Mouse (Mus musculus) lung, embryonic 14.5 days (tissue): ENCODE measurements around the gene Slc10a7. TPM values are rescaled to one million over a fixed set of nuclear protein-coding genes. Genes with fewer than 3 reads are reported as not detected.

Experiments used
- ATAC-seq: fragments of 200-750 bp; cut with Nextera tagmentation; 2 replicates; pipeline ENCODE4 v1.8.0; 2017; ENCODE audit warnings: mild to moderate bottlenecking, moderate TSS enrichment, moderate library complexity; ENCODE audit not compliant: insufficient read depth
- DNase-seq: peaks from one replicate; pipeline ENCODE4 v3.0.0-alpha.2; 2015
- H3K27ac ChIP-seq: fragments of 300-500 bp; sonication (generic); 2 replicates; pipeline ENCODE4 v1.5.1; 2014; ENCODE audit warnings: low read depth, mild to moderate bottlenecking, moderate library complexity
- H3K27me3 ChIP-seq: fragments of 300-500 bp; sonication (generic); 2 replicates; pipeline ENCODE4 v1.6.1; 2014; ENCODE audit warnings: low read length, control low read depth; ENCODE audit not compliant: insufficient read depth
- H3K36me3 ChIP-seq: fragments of 300-500 bp; sonication (generic); 2 replicates; pipeline ENCODE4 v1.6.1; 2014; ENCODE audit warnings: control low read depth; ENCODE audit not compliant: insufficient read depth
- H3K4me1 ChIP-seq: fragments of 300-500 bp; sonication (generic); 2 replicates; pipeline ENCODE4 v1.6.1; 2014; ENCODE audit warnings: antibody characterized with exemption, control low read depth; ENCODE audit not compliant: insufficient read depth
- H3K4me2 ChIP-seq: fragments of 300-500 bp; sonication (generic); 2 replicates; pipeline ENCODE4 v1.6.1; 2014; ENCODE audit warnings: mild to moderate bottlenecking
- H3K4me3 ChIP-seq: fragments of 300-500 bp; sonication (generic); 2 replicates; pipeline ENCODE4 v1.5.1; 2014; ENCODE audit warnings: low read depth, low read length
- H3K9ac ChIP-seq: fragments of 300-500 bp; sonication (generic); 2 replicates; pipeline ENCODE4 v1.6.1; 2014
- H3K9me3 ChIP-seq: fragments of 300-500 bp; sonication (generic); 2 replicates; pipeline ENCODE4 v1.6.1; 2016; ENCODE audit warnings: low read depth, low read length, control low read depth
- CTCF ChIP-seq: IDR thresholded peaks from 2 replicates; pipeline ENCODE4 v1.5.1; 2016; ENCODE audit warnings: antibody characterized with exemption, low read depth
- WGBS: fragments of 180-500 bp; shearing (Covaris S2); extraction: QIAGEN DNeasy Blood & Tissue Kit; methylation state at CpG from one replicate; pipeline ENCODE4 v1.1.7; 2014; 5-methylcytosine and 5-hydroxymethylcytosine counted together
- polyA plus RNA-seq: library from polyadenylated mRNA; unstranded; fragments of >200 nt; fragmentation: Nextera tagmentation; extraction: Ambion mirVana; gene quantifications from 2 replicates; pipeline ENCODE4 v1.2.1, GENCODE M21; 2014

The Slc10a7 gene
- polyA plus RNA-seq, 1 experiment from 2014 or later = 12.1 TPM

- no peak overlapping the region for H3K4me3 ChIP-seq
- DNase-seq (peak; percentile 25), ATAC-seq (no peak)
- WGBS = 84% methylated on average over 3 of the region's 3 CpGs
- H3K4me1 ChIP-seq = no peaks in the 10 kb centered on the region
- H3K36me3 ChIP-seq = no peaks in the 10 kb centered on the region
- H3K27me3 ChIP-seq = no peaks in the 10 kb centered on the region
- H3K27ac ChIP-seq = no peak overlapping the region
- peak; percentile 33; the same call in 1 of the 2 replicates for TF ChIP-seq CTCF
- no peaks in the 10 kb centered on the region for H3K9me3 ChIP-seq
- no peak overlapping the region for H3K9ac ChIP-seq
- no peak overlapping the region for H3K4me2 ChIP-seq
These were observed 142.5 kb downstream of the Slc10a7 start for GRCm38 (mm10) chr8:78651670-78652069.

DNA sequence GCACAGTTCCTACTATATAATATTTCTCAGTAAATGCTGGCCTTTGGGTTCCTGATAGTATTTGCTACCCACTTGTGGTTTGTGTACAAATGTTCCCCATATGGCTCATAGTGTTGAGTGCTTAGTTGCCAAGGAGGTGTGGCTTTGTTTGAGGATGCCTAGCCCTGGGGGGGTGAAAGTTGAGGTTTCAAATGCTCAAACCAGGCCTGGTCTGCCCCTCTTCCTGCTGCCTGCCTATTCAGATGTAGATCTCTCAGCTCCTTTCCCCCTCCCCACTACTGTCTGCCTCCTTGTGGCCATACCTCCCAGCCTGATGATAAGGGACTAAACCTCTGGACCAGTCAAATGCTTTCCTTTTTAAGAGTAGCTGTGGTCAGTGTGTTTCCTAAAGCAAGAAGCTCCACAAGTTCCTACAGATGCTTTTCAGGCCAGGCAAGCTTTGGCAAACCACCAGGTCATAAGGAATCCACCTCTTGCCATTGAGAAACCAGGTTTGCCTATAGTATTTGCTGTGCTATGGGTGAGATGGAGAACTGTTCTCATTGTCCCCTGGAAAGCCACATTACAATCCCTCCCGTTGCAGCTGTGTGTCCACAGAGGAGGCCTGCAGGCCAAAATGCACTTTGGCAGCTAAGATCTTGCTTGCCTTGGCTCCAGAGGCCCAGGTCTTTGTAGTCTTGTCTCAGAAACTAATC is 146.4 kb downstream of the Slc10a7 start:
- H3K4me1 ChIP-seq = no peaks in the 10 kb centered on the region
- H3K27me3 ChIP-seq = no peaks in the 10 kb centered on the region
- no peak overlapping the region for H3K27ac ChIP-seq
- H3K9me3 ChIP-seq = no peaks in the 10 kb centered on the region
- WGBS = 35% methylated on average over 1 of the region's 1 CpGs
- ATAC-seq (no peak), DNase-seq (no peak)
- H3K36me3 ChIP-seq = no peaks in the 10 kb centered on the region
- H3K4me2 ChIP-seq = no peak overlapping the region
- TF ChIP-seq CTCF = peak; percentile 20; the same call in 1 of the 2 replicates
- no peak overlapping the region for H3K4me3 ChIP-seq
- no peak overlapping the region for H3K9ac ChIP-seq

DNA sequence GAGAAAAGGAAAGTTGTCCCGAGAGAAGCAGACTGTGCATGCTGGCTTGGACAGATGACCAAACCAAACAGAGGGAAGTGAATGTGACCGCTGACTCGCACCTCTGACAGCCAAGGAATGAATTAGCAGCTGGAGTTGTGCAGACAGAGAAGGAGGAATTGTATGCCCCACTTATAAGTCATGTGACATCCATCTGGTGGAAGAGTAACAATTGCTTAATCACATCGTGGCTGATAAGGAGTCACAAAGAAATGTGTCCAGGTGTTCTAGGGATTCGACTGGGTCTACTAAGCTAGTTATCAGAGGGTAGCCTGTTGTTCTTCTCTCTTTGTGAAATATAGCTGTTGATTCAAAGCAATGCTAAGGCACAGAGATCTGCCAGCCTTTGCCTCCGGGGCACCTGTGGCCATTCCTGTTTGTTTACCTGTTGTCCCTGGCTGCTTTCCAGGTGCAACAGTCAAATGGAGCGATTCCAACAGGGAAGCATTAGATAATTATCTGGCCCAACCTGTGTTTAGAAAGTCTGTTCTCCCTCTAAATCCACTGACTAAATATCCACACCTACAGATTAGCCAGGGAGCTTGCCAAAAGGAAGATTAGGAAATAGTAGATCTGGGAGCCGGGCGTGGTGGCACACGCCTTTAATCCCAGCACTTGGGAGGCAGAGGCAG is 147.7 kb downstream of the Slc10a7 start:
- Histone ChIP-seq H3K36me3 (no peaks in the 10 kb centered on the region), H3K4me1 (no peaks in the 10 kb centered on the region), H3K9me3 (no peaks in the 10 kb centered on the region), H3K4me2 (no peak overlapping the region), H3K4me3 (no peak overlapping the region), H3K27me3 (no peaks in the 10 kb centered on the region), H3K27ac (no peak overlapping the region), H3K9ac (no peak overlapping the region)
- TF ChIP-seq CTCF = no peak
- WGBS = 70% methylated on average over 10 of the region's 10 CpGs
- ATAC-seq = no peak
- DNase-seq = no peak

DNA sequence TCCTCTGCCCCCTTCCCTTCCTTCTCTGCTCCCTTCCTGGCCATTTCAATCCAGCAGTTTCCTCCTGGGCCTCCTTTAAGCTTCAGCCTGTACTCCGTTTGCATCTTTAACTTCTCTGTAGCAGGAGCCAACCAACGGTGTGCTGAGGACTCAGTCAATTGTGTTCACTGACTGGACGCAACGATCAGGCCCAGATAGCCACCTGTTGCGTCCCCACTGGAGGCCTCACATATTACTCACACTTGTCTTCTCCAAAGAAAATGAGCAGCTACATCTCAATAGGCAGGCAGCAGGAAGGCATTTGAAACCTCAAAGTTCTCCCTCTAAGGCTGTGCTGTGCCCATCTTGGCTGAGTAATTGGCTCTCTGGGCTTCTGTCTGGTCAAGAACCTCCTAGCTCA is 149.0 kb downstream of the Slc10a7 start:
- ATAC-seq (no peak), DNase-seq (no peak)
- no peaks in the 10 kb centered on the region for H3K36me3 ChIP-seq
- H3K4me1 ChIP-seq = no peaks in the 10 kb centered on the region
- H3K4me2 ChIP-seq = no peak overlapping the region
- H3K4me3 ChIP-seq = no peak overlapping the region
- no peaks in the 10 kb centered on the region for H3K27me3 ChIP-seq
- no peaks in the 10 kb centered on the region for H3K9me3 ChIP-seq
- no peak overlapping the region for H3K27ac ChIP-seq
- H3K9ac ChIP-seq = no peak overlapping the region
- no peak for TF ChIP-seq CTCF
- WGBS = 85% methylated on average over 5 of the region's 5 CpGs

GRCm38 (mm10) chr8:78659617-78660187 is 150.6 kb downstream of the Slc10a7 start:
- Histone ChIP-seq H3K36me3 (no peaks in the 10 kb centered on the region), H3K9ac (no peak overlapping the region), H3K4me1 (no peaks in the 10 kb centered on the region), H3K4me3 (no peak overlapping the region), H3K4me2 (no peak overlapping the region), H3K27ac (no peak overlapping the region), H3K27me3 (no peaks in the 10 kb centered on the region), H3K9me3 (no peaks in the 10 kb centered on the region)
- WGBS = 83% methylated on average over 3 of the region's 3 CpGs
- DNase-seq = no peak
- ATAC-seq = no peak
- no peak for TF ChIP-seq CTCF

DNA sequence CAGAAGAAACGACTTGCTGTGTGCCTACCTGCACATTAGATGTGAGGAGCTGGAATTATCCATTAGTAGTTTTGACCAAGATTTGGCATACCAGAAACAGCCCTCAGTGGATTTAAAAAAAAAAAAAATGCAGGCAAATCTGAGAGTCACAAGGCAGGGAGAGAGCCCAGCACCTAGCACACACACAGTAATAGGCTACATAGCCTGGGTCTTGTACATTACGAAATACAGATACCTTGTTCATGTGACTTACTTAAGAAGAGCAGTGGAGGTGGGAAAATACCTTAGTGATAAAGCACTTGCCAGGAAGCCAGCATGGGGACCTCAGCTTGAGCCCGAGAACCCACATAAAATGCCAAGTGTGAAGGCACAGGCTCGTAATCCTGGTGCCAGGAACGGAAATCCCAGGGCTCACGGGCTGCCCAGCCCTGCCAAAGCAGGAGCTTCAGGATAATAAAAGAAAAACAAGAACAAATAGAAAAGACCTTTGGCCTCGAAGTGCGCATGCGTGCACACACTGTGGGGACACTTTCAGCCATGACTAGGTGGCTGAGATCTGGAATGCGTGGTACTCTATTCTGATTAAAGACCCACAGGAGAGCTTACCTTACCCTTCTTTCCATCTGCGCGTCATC is 155.3 kb downstream of the Slc10a7 start:
- no peak for ATAC-seq
- TF ChIP-seq CTCF = no peak
- Histone ChIP-seq H3K4me1 (no peaks in the 10 kb centered on the region), H3K9me3 (no peaks in the 10 kb centered on the region), H3K27me3 (no peaks in the 10 kb centered on the region), H3K27ac (no peak overlapping the region), H3K4me3 (no peak overlapping the region), H3K4me2 (no peak overlapping the region), H3K36me3 (no peaks in the 10 kb centered on the region), H3K9ac (no peak overlapping the region)
- no peak for DNase-seq
- 90% methylated on average over 12 of the region's 12 CpGs for WGBS

DNA sequence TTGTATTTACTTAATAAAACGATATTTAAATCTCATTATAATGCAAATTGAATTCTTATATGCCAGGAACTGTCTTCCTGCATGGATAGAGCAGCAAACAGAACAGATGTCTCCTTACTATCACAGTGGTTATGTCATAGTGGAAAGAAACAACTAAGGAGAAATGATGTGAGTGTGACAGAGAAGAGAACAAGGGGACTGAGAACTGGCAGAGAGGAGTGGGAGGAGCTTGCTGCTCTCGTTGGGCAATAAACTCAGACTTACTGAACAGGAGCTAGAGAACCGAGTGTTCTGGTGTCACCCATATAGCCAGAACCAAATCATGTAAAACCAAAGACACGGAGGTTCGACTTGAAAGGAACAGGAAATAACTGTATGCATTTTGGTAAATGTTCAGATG is 158.3 kb downstream of the Slc10a7 start:
- Histone ChIP-seq H3K4me3 (no peak overlapping the region), H3K27ac (peak overlapping the region; percentile 18; the same call in 1 of the 2 replicates), H3K9me3 (no peaks in the 10 kb centered on the region), H3K36me3 (no peaks in the 10 kb centered on the region), H3K4me1 (no peaks in the 10 kb centered on the region), H3K4me2 (no peak overlapping the region), H3K27me3 (no peaks in the 10 kb centered on the region), H3K9ac (no peak overlapping the region)
- 63% methylated on average over 5 of the region's 5 CpGs for WGBS
- TF ChIP-seq CTCF = no peak
- DNase-seq (peak; percentile 71), ATAC-seq (peak; percentile 80)
